Mouse (Mus musculus) MEL (cell line): ENCODE measurements around the gene Slc25a22. TPM values are rescaled to one million over a fixed set of nuclear protein-coding genes. Genes with fewer than 3 reads are reported as not detected.

Experiments used
- DNase-seq: peaks from one replicate; pipeline ENCODE4 v3.0.0; 2011; ENCODE audit warnings: low read depth, low spot score
- H3K27ac ChIP-seq: 2 replicates; pipeline ENCODE4 v1.5.1; 2012; ENCODE audit warnings: low read depth, mild to moderate bottlenecking, control low read depth, low read length, moderate library complexity; ENCODE audit not compliant: control insufficient read depth
- H3K27me3 ChIP-seq, 2 experiments: fragments of 150-350 bp in 1 of 2; sonication (generic) in 1 of 2; 2 replicates each; pipeline ENCODE4 v1.6.1; 2012; ENCODE audit warnings: low read length in 2 of 2, mild to moderate bottlenecking in 2 of 2, improper control_type of control experiment in 1 of 2, moderate library complexity in 1 of 2; ENCODE audit not compliant: insufficient read depth in 2 of 2, control insufficient read depth in 1 of 2
- H3K36me3 ChIP-seq, 2 experiments: 2 replicates each; pipeline ENCODE4 v1.6.1; 2012 to 2014; ENCODE audit warnings: low read length in 2 of 2, improper control_type of control experiment in 1 of 2, inconsistent platforms in 1 of 2, mild to moderate bottlenecking in 1 of 2; ENCODE audit not compliant: insufficient read depth in 2 of 2, control insufficient read depth in 1 of 2
- H3K4me1 ChIP-seq, 2 experiments: fragments of 150-350 bp in 1 of 2; sonication (generic) in 1 of 2; 2 replicates each; pipeline ENCODE4 v1.6.1; 2012; ENCODE audit warnings: low read length in 2 of 2, improper control_type of control experiment in 1 of 2, mild to moderate bottlenecking in 1 of 2; ENCODE audit not compliant: insufficient read depth in 2 of 2, control insufficient read depth in 1 of 2
- H3K4me3 ChIP-seq, 2 experiments: fragments of 150-350 bp in 1 of 2; sonication (generic) in 1 of 2; 2 replicates each; pipeline ENCODE4 v1.5.1; 2012; ENCODE audit warnings: low read depth in 2 of 2, low read length in 2 of 2, mild to moderate bottlenecking in 2 of 2, moderate library complexity in 2 of 2, control low read depth in 1 of 2, improper control_type of control experiment in 1 of 2; ENCODE audit not compliant: control insufficient read depth in 1 of 2, insufficient read depth in 1 of 2
- H3K79me2 ChIP-seq: 2 replicates; pipeline ENCODE4 v1.6.1; 2012; ENCODE audit warnings: mild to moderate bottlenecking, low read length, moderate library complexity; ENCODE audit not compliant: control insufficient read depth, poor library complexity, insufficient read depth
- H3K9ac ChIP-seq: 2 replicates; pipeline ENCODE4 v1.6.1; 2012; ENCODE audit warnings: low read depth, mild to moderate bottlenecking, control low read depth, low read length, moderate library complexity; ENCODE audit not compliant: control insufficient read depth, poor library complexity, severe bottlenecking
- H3K9me3 ChIP-seq: fragments of 150-350 bp; sonication (generic); replicated peaks from 2 replicates; pipeline ENCODE4 v1.6.1; 2012; ENCODE audit warnings: mild to moderate bottlenecking, low read length, improper control_type of control experiment, moderate library complexity; ENCODE audit not compliant: insufficient read depth
- BHLHE40 ChIP-seq: IDR thresholded peaks from 2 replicates; pipeline ENCODE4 v1.6.1; 2012; ENCODE audit warnings: low read depth, mild to moderate bottlenecking, inconsistent platforms, low read length, improper control_type of control experiment, borderline replicate concordance
- CHD1 ChIP-seq: IDR thresholded peaks from 2 replicates; pipeline ENCODE4 v1.6.1; 2012; ENCODE audit warnings: low read depth, mild to moderate bottlenecking, inconsistent platforms, low read length, improper control_type of control experiment
- CHD2 ChIP-seq: IDR thresholded peaks from 2 replicates; pipeline ENCODE4 v1.6.1; 2011; ENCODE audit warnings: low read length, improper control_type of control experiment
- CTCF ChIP-seq, 3 experiments: IDR thresholded peaks in 2 of 3; conservative IDR thresholded peaks in 1 of 3; 2 replicates each; pipeline ENCODE4 v1.5.1; 2011 to 2012; ENCODE audit warnings: low read length in 3 of 3, low read depth in 2 of 3, mild to moderate bottlenecking in 2 of 3, improper control_type of control experiment in 1 of 3, inconsistent platforms in 1 of 3, mixed read lengths in 1 of 3, moderate library complexity in 1 of 3; ENCODE audit not compliant: control insufficient read depth in 1 of 3, insufficient read depth in 1 of 3, poor library complexity in 1 of 3, severe bottlenecking in 1 of 3
- ELF1 ChIP-seq: IDR thresholded peaks from 2 replicates; pipeline ENCODE4 v1.6.1; 2014; ENCODE audit warnings: low read depth, mild to moderate bottlenecking, inconsistent platforms, low read length, improper control_type of control experiment, moderate library complexity
- ETS1 ChIP-seq: IDR thresholded peaks from 2 replicates; pipeline ENCODE4 v1.6.1; 2012; ENCODE audit warnings: low read depth, mild to moderate bottlenecking, inconsistent platforms, low read length, improper control_type of control experiment, moderate library complexity
- GABPA ChIP-seq: IDR thresholded peaks from 2 replicates; pipeline ENCODE4 v1.6.1; 2012; ENCODE audit warnings: low read depth, mild to moderate bottlenecking, inconsistent platforms, low read length, improper control_type of control experiment, moderate library complexity
- GATA1 ChIP-seq: IDR thresholded peaks from 2 replicates; pipeline ENCODE4 v1.6.1; 2011; ENCODE audit warnings: low read depth, low read length, improper control_type of control experiment
- HCFC1 ChIP-seq: IDR thresholded peaks from 2 replicates; pipeline ENCODE4 v1.6.1; 2012; ENCODE audit warnings: low read depth, mild to moderate bottlenecking, inconsistent platforms, low read length, improper control_type of control experiment, moderate library complexity
- JUND ChIP-seq: IDR thresholded peaks from 2 replicates; pipeline ENCODE4 v1.6.1; 2011; ENCODE audit warnings: low read depth, mild to moderate bottlenecking, improper control_type of control experiment, low read length
- MAFK ChIP-seq: IDR thresholded peaks from 2 replicates; pipeline ENCODE4 v1.6.1; 2011; ENCODE audit warnings: low read depth, mild to moderate bottlenecking, low read length, improper control_type of control experiment, borderline replicate concordance
- MAX ChIP-seq: IDR thresholded peaks from 2 replicates; pipeline ENCODE4 v1.6.1; 2011; ENCODE audit warnings: low read length, improper control_type of control experiment
- MAZ ChIP-seq: IDR thresholded peaks from 2 replicates; pipeline ENCODE4 v1.6.1; 2012; ENCODE audit warnings: low read depth, mild to moderate bottlenecking, inconsistent platforms, low read length, improper control_type of control experiment
- MXI1 ChIP-seq: IDR thresholded peaks from 2 replicates; pipeline ENCODE4 v1.6.1; 2011; ENCODE audit warnings: mild to moderate bottlenecking, low read depth, low read length, improper control_type of control experiment
- MYC ChIP-seq: IDR thresholded peaks from 2 replicates; pipeline ENCODE4 v1.6.1; 2011; ENCODE audit warnings: low read depth, mild to moderate bottlenecking, low read length, improper control_type of control experiment, moderate library complexity
- NELFE ChIP-seq: IDR thresholded peaks from 2 replicates; pipeline ENCODE4 v1.6.1; 2011; ENCODE audit warnings: low read depth, low read length, improper control_type of control experiment
- POLR2A ChIP-seq, 2 experiments: IDR thresholded peaks; 2 replicates each; pipeline ENCODE4 v1.6.1; 2011 to 2012; ENCODE audit warnings: low read length in 2 of 2, mild to moderate bottlenecking in 2 of 2, control low read depth in 1 of 2, improper control_type of control experiment in 1 of 2, low read depth in 1 of 2, moderate library complexity in 1 of 2; ENCODE audit not compliant: control insufficient read depth in 1 of 2, insufficient read depth in 1 of 2, poor library complexity in 1 of 2
- POLR2AphosphoS2 ChIP-seq: IDR thresholded peaks from 2 replicates; pipeline ENCODE4 v1.6.1; 2011; ENCODE audit warnings: low read length, improper control_type of control experiment
- POLR2AphosphoS5 ChIP-seq: IDR thresholded peaks from 2 replicates; pipeline ENCODE4 v1.6.1; 2012; ENCODE audit warnings: low read depth, borderline replicate concordance, mild to moderate bottlenecking, inconsistent platforms, low read length, moderate library complexity, mixed read lengths
- SIN3A ChIP-seq: IDR thresholded peaks from 2 replicates; pipeline ENCODE4 v1.6.1; 2012; ENCODE audit warnings: low read length, improper control_type of control experiment, inconsistent platforms
- TBP ChIP-seq: IDR thresholded peaks from 2 replicates; pipeline ENCODE4 v1.8.0; 2011; ENCODE audit warnings: low read depth, low read length, improper control_type of control experiment
- TCF12 ChIP-seq: IDR thresholded peaks from 2 replicates; pipeline ENCODE4 v1.6.1; 2014; ENCODE audit warnings: low read depth, mild to moderate bottlenecking, inconsistent platforms, low read length, improper control_type of control experiment, moderate library complexity
- UBTF ChIP-seq: IDR thresholded peaks from 2 replicates; pipeline ENCODE4 v1.6.1; 2012; ENCODE audit warnings: low read depth, mild to moderate bottlenecking, inconsistent platforms, low read length, improper control_type of control experiment, moderate library complexity, borderline replicate concordance; ENCODE audit not compliant: insufficient read depth
- USF1 ChIP-seq: IDR thresholded peaks from 2 replicates; pipeline ENCODE4 v1.6.1; 2014; ENCODE audit warnings: low read depth, mild to moderate bottlenecking, inconsistent platforms, low read length, improper control_type of control experiment, moderate library complexity
- USF2 ChIP-seq, 2 experiments: IDR thresholded peaks; 2 replicates each; pipeline ENCODE4 v1.6.1; 2011 to 2012; ENCODE audit warnings: improper control_type of control experiment in 2 of 2, low read length in 2 of 2, borderline replicate concordance in 1 of 2, inconsistent platforms in 1 of 2, low read depth in 1 of 2, mild to moderate bottlenecking in 1 of 2; ENCODE audit not compliant: insufficient read depth in 1 of 2
- ZC3H11A ChIP-seq: IDR thresholded peaks from 2 replicates; pipeline ENCODE4 v1.6.1; 2012; ENCODE audit warnings: low read depth, mild to moderate bottlenecking, inconsistent platforms, low read length, improper control_type of control experiment
- ZMIZ1 ChIP-seq: IDR thresholded peaks from 2 replicates; pipeline ENCODE4 v1.6.1; 2012; ENCODE audit warnings: low read depth, mild to moderate bottlenecking, inconsistent platforms, low read length, improper control_type of control experiment, moderate library complexity
- ZNF384 ChIP-seq: IDR thresholded peaks from 2 replicates; pipeline ENCODE4 v1.6.1; 2012; ENCODE audit warnings: low read depth, mild to moderate bottlenecking, inconsistent platforms, low read length, improper control_type of control experiment
- polyA plus RNA-seq, 2 experiments: library from polyadenylated mRNA; stranded (reverse) in 1 of 2; unstranded in 1 of 2; fragments of >175 nt in 1 of 2; fragments of >200 nt in 1 of 2; gene quantifications; 2 replicates each; pipeline versions ENCODE4 v1.2.1 to v1.2.4; 2012; ENCODE audit warnings: low replicate concordance in 2 of 2, low read depth in 1 of 2; ENCODE audit not compliant: insufficient read length in 2 of 2, insufficient read depth in 1 of 2, missing spikeins in 1 of 2
- total RNA-seq: library from RNA; depleted of rRNA; stranded (reverse); fragments of 300-350 nt; gene quantifications from 2 replicates; pipeline ENCODE4 v1.2.3, GENCODE M21; 2012

Gene Slc25a22
- total and polyA plus RNA-seq, 3 experiments: 23.8 to 46.0 TPM; not detected in 1

DNA sequence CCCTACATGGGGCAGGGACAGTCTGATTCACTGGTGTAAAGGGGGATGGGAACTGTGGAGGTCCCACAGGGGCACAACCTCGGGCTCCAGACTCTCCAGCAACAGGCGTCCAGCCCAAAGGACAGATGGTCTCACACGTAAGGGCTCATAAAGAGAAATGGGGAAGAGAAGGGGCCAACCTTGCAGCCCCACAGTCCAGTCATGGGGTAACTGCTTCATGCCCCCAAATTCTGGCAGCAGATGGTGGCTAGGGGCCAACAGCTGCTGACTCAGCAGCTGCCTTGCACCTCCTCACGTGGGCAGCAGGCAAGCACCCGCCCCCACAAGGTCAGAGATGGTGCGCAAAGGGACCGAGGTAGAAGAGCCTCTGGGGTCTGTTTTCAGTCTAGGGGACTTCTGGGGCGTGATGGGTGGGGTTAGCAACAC lies 5.5 kb downstream of the Slc25a22 start:
- no peak for DNase-seq
- Histone ChIP-seq H3K79me2 (peaks cover 26% of the 10 kb centered on the region), H3K4me3 (no peak overlapping the region), H3K36me3 (peaks cover 0 to 20% of the 10 kb centered on the region in 2 experiments; a peak in 2 of 4 replicates), H3K27ac (no peak overlapping the region), H3K4me1 (peaks cover 4 to 22% of the 10 kb centered on the region in 2 experiments; a peak in 3 of 4 replicates), H3K9me3 (no peaks in the 10 kb centered on the region), H3K9ac (no peak overlapping the region), H3K27me3 (no peaks in the 10 kb centered on the region)
- no peak for TF ChIP-seq ELF1
- no peak for TF ChIP-seq MXI1
- TF ChIP-seq BHLHE40: no peak
- TF ChIP-seq NELFE: no peak
- no peak for TF ChIP-seq TBP
- no peak for TF ChIP-seq ETS1
- TF ChIP-seq SIN3A: no peak
- TF ChIP-seq MYC: no peak
- no peak for TF ChIP-seq GABPA
- no peak for TF ChIP-seq JUND
- TF ChIP-seq ZNF384: no peak
- TF ChIP-seq ZMIZ1: no peak
- TF ChIP-seq ZC3H11A: no peak
- TF ChIP-seq USF1: no peak
- TF ChIP-seq POLR2AphosphoS2: no peak
- no peak for TF ChIP-seq USF2 (IDR thresholded peaks at IDR 0.05; ENCODE audit: borderline replicate concordance in 1 of 2, insufficient read depth in 1 of 2, low read depth in 1 of 2, low read length in 2 of 2)
- TF ChIP-seq CHD1: no peak
- TF ChIP-seq HCFC1: no peak
- TF ChIP-seq MAZ: no peak
- no peak for TF ChIP-seq POLR2A (IDR thresholded peaks at IDR 0.05; ENCODE audit: control insufficient read depth in 1 of 2, insufficient read depth in 1 of 2, low read depth in 1 of 2, low read length in 2 of 2, poor library complexity in 1 of 2)

DNA sequence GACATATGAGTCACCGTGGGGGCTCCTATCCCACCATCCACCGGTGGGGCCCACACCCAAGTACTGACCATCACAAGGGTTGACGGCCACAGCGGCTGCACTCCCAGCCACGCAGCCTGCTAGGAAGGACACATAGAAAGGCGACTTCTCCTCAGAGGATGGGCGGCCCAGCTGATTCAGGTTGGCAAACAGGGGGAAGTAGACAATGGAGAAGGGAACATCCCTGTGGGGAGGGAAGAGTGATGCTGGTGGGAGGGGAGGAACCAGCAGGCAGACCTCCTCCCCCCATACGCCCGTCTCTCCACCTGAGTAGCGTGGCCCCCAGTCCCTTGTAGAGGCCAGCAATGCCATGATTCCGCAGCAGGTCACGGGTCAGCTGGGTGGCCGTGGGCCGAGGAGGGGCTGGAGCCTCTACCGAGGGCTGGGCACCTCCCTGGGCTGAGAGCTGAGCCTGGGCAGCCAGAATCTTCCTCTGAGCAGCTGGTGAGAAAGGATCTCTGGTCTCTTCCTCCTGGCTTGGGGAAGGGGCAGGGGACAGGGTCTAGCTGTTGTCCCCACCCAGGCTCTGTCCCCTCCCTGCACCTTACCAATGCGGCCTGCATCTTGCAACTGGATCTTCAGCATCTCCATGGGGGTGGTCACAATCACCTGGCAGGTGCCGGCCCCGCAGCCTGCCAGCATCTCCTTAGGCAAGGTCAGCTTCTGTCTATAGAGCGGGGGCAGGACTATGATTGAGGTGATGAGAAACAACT lies 6.1 kb downstream of the Slc25a22 start:
- H3K9me3 ChIP-seq: no peaks in the 10 kb centered on the region
- H3K79me2 ChIP-seq: peaks cover 20% of the 10 kb centered on the region
- no peak overlapping the region for H3K9ac ChIP-seq
- TF ChIP-seq CHD2: no peak
- TF ChIP-seq BHLHE40: no peak
- no peak for TF ChIP-seq GATA1
- no peak for TF ChIP-seq MAFK
- TF ChIP-seq POLR2A (IDR thresholded peaks at IDR 0.05; ENCODE audit: control insufficient read depth in 1 of 2, insufficient read depth in 1 of 2, low read depth in 1 of 2, low read length in 2 of 2, poor library complexity in 1 of 2): no peak
- no peak for TF ChIP-seq MAX
- TF ChIP-seq ETS1: no peak
- no peak for TF ChIP-seq MAZ
- TF ChIP-seq CHD1: no peak
- TF ChIP-seq POLR2AphosphoS5: no peak
- no peak for TF ChIP-seq UBTF
- TF ChIP-seq HCFC1: no peak
- TF ChIP-seq TCF12: no peak
- no peak for TF ChIP-seq ZNF384
- no peak for TF ChIP-seq JUND
- TF ChIP-seq ZMIZ1: no peak
- no peak for TF ChIP-seq CTCF (IDR thresholded peaks at IDR 0.05 in 2 of 3, conservative IDR thresholded peaks at IDR 0.05 in 1 of 3; ENCODE audit: control insufficient read depth in 1 of 3, insufficient read depth in 1 of 3, low read depth in 2 of 3, low read length in 3 of 3, poor library complexity in 1 of 3, severe bottlenecking in 1 of 3)
- TF ChIP-seq ZC3H11A: no peak
- H3K4me1 ChIP-seq: peaks cover 3 to 25% of the 10 kb centered on the region in 2 experiments; a peak in 3 of 4 replicates
- no peak overlapping the region for H3K27ac ChIP-seq
- H3K4me3 ChIP-seq: no peak overlapping the region
- no peak for DNase-seq
- no peaks in the 10 kb centered on the region for H3K27me3 ChIP-seq
- H3K36me3 ChIP-seq: peaks cover 0 to 20% of the 10 kb centered on the region in 2 experiments; a peak in 2 of 4 replicates
